Mouse (Mus musculus) retina, adult 2 months (tissue): ENCODE measurements around the gene Otogl.

ENCODE experiments used
- DNase-seq: peaks from one replicate; pipeline ENCODE4 v3.0.0-alpha.2; 2012; ENCODE audit warnings: low read depth, low spot score

The Otogl gene

GRCm38 (mm10) chr10:107912084-107912573, at the start of gene Otogl:
Gene Otogl (minus strand): TSS chr10:107912134.
- no peak for DNase-seq

- no peak for DNase-seq
Observed at GRCm38 (mm10) chr10:107956588-107956987, 44.7 kb upstream of the Otogl start.

GRCm38 (mm10) chr10:107954444-107954843, 42.5 kb upstream of the Otogl start:
- no peak for DNase-seq

- no peak for DNase-seq
Observed at GRCm38 (mm10) chr10:107951596-107951995, 39.7 kb upstream of the Otogl start.

- no peak for DNase-seq
Observed at GRCm38 (mm10) chr10:107949945-107950344, 38.0 kb upstream of the Otogl start.

GRCm38 (mm10) chr10:107948647-107949046, 36.7 kb upstream of the Otogl start:
- no peak for DNase-seq

GRCm38 (mm10) chr10:107948038-107948437, 36.1 kb upstream of the Otogl start:
- no peak for DNase-seq

GRCm38 (mm10) chr10:107946348-107946747, 34.4 kb upstream of the Otogl start:
- DNase-seq, result no peak

GRCm38 (mm10) chr10:107943859-107944258, 31.9 kb upstream of the Otogl start:
- DNase-seq, result no peak

- no peak for DNase-seq
Observed at GRCm38 (mm10) chr10:107941188-107941900, 29.4 kb upstream of the Otogl start.

GRCm38 (mm10) chr10:107940302-107940701, 28.4 kb upstream of the Otogl start:
- DNase-seq, result no peak

GRCm38 (mm10) chr10:107939821-107940220, 27.9 kb upstream of the Otogl start:
- no peak for DNase-seq

- DNase-seq, result no peak
Observed at GRCm38 (mm10) chr10:107934055-107934454, 22.1 kb upstream of the Otogl start.

- DNase-seq, result no peak
Observed at GRCm38 (mm10) chr10:107933527-107933926, 21.6 kb upstream of the Otogl start.

- DNase-seq, result no peak
Observed at GRCm38 (mm10) chr10:107931833-107932828, 20.2 kb upstream of the Otogl start.

- DNase-seq, result no peak
Observed at GRCm38 (mm10) chr10:107930471-107931021, 18.6 kb upstream of the Otogl start.

- DNase-seq, result no peak
Observed at GRCm38 (mm10) chr10:107925306-107925705, 13.4 kb upstream of the Otogl start.

GRCm38 (mm10) chr10:107923860-107924259, 11.9 kb upstream of the Otogl start:
- no peak for DNase-seq

- no peak for DNase-seq
Observed at GRCm38 (mm10) chr10:107922750-107923149, 10.8 kb upstream of the Otogl start.

GRCm38 (mm10) chr10:107921549-107921948, 9.6 kb upstream of the Otogl start:
- no peak for DNase-seq

GRCm38 (mm10) chr10:107921134-107921533, 9.2 kb upstream of the Otogl start:
- no peak for DNase-seq

GRCm38 (mm10) chr10:107913013-107913412, 1.1 kb upstream of the Otogl start:
- DNase-seq, result no peak
